Comparison of ENCODE assay signal across 14 mouse cellular contexts in genomic region chr5:43152119-43152611, GRCm38 (mm10).
DNase-seq lines count a peak whose midpoint lies in the region; ATAC-seq lines count a peak whose summit lies in the region.
"Had no signal": no experiment of that assay in that cellular context is flagged by ENCODE, and none has a peak within 500 bp of the region (broad histone marks: within the 10 kb centered on the region; RNA-seq: fewer than 3 reads in every experiment).

No protein-coding gene starts in this region.

- H3K4me2 ChIP-seq in hindbrain, embryonic 15.5 days = 0 out of 2 replicates have a peak overlapping the region, but pooled peaks have one; percentile 9
- H3K4me2 ChIP-seq: heart, embryonic 11.5 days; neural tube, embryonic 12.5 days had no signal

- no peaks in the 10 kb centered on the region; the same call in none of the 2 replicates for H3K4me1 ChIP-seq in hindbrain, embryonic 15.5 days (replicated peaks)
- peaks cover 5% of the 10 kb centered on the region for H3K4me1 ChIP-seq in hindbrain, embryonic 10.5 days (replicated peaks)
- H3K4me1 ChIP-seq: neural tube, embryonic 12.5 days had no signal

- no peak overlapping the region for H3K9ac ChIP-seq in hindbrain, embryonic 15.5 days
- H3K9ac ChIP-seq: neural tube, embryonic 12.5 days had no signal

- ATAC-seq in hindbrain, embryonic 15.5 days (ENCODE audit: low FRiP score, low read depth) = peak; percentile 59
- ATAC-seq in CD4-positive, CD25-positive, alpha-beta regulatory T cell, adult 4 months = no peak
- ATAC-seq: intestine, postnatal 0 days had no signal

- H3K36me3 ChIP-seq in hindbrain, embryonic 15.5 days = no peaks in the 10 kb centered on the region
- no peaks in the 10 kb centered on the region for H3K36me3 ChIP-seq in hindbrain, embryonic 10.5 days
- H3K36me3 ChIP-seq: neural tube, embryonic 12.5 days had no signal

- WGBS in hindbrain, embryonic 15.5 days = 37% methylated on average over 8 of the region's 8 CpGs
- WGBS in hindbrain, embryonic 10.5 days = 38% methylated on average over 8 of the region's 8 CpGs

- no peaks in the 10 kb centered on the region for H3K27me3 ChIP-seq in hindbrain, embryonic 15.5 days
- no peaks in the 10 kb centered on the region for H3K27me3 ChIP-seq in hindbrain, embryonic 10.5 days (ENCODE audit: insufficient read depth, poor library complexity, severe bottlenecking)
- H3K27me3 ChIP-seq: neural tube, embryonic 12.5 days had no signal

- H3K27ac ChIP-seq in hindbrain, embryonic 15.5 days (replicated peaks) = peak overlapping the region; percentile 77
- H3K27ac ChIP-seq in hindbrain, embryonic 10.5 days = no peak overlapping the region
- H3K27ac ChIP-seq: neural tube, embryonic 12.5 days; stomach, postnatal 0 days had no signal

- no peak for DNase-seq in hindbrain, embryonic 10.5 days (ENCODE audit: low spot score)
- peak; percentile 43 to 45 for DNase-seq in right cerebral cortex, postnatal 10 days (ENCODE audit: low spot score in 2 of 2)
- no peak for DNase-seq in right cerebral cortex, adult 2 months (ENCODE audit: low spot score in 2 of 2)
- peak; percentile 54 to 65 for DNase-seq in cerebellum, postnatal 14 days
- DNase-seq in heart, postnatal 10 days = no peak
- DNase-seq: liver; lung, postnatal 36 days; right cerebral cortex, postnatal 4 days had no signal

- no peaks in the 10 kb centered on the region for H3K9me3 ChIP-seq in hindbrain, embryonic 15.5 days
- H3K9me3 ChIP-seq in hindbrain, embryonic 10.5 days = no peaks in the 10 kb centered on the region
- H3K9me3 ChIP-seq: neural tube, embryonic 12.5 days had no signal

- H3K4me3 ChIP-seq in hindbrain, embryonic 15.5 days = no peak overlapping the region
- H3K4me3 ChIP-seq in hindbrain, embryonic 10.5 days = no peak overlapping the region
- H3K4me3 ChIP-seq: neural tube, embryonic 12.5 days had no signal

- intact Hi-C loops in heart, postnatal 10 days (cut with DNase I) = no loop called here

Comparison
In these comparisons a context has a peak if more than half of its experiments do, and no peak if none do; other contexts are left out.
1. DNase-seq: peak in right cerebral cortex, postnatal 10 days (2 of 2) and cerebellum, postnatal 14 days (2 of 2); none in hindbrain, embryonic 10.5 days (single experiment), right cerebral cortex, adult 2 months (0 of 2) and heart, postnatal 10 days (0 of 2).